Mouse (Mus musculus) small intestine, adult 2 months (tissue): ENCODE data around the gene Csmd2. TPM values are rescaled to one million over a fixed set of nuclear protein-coding genes. Genes with fewer than 3 reads are reported as not detected.

ENCODE experiments used
- H3K27ac ChIP-seq: fragments of 200-500 bp; 2 replicates; pipeline ENCODE4 v1.5.1; 2012; ENCODE audit warnings: low read depth, low read length, control low read depth, inconsistent platforms; ENCODE audit not compliant: insufficient read depth
- H3K27me3 ChIP-seq: fragments of 200-500 bp; 2 replicates; pipeline ENCODE4 v1.6.1; 2012; ENCODE audit warnings: mild to moderate bottlenecking, moderate library complexity, low read length, inconsistent platforms; ENCODE audit not compliant: control insufficient read depth, insufficient read depth
- H3K36me3 ChIP-seq: fragments of 200-500 bp; 2 replicates; pipeline ENCODE4 v1.6.1; 2012; ENCODE audit warnings: mild to moderate bottlenecking, low read length, control low read depth, inconsistent platforms; ENCODE audit not compliant: control insufficient read depth, insufficient read depth
- H3K4me1 ChIP-seq: fragments of 200-500 bp; 2 replicates; pipeline ENCODE4 v1.6.1; 2012; ENCODE audit warnings: low read length, inconsistent platforms, mixed read lengths; ENCODE audit not compliant: control insufficient read depth, insufficient read depth, insufficient read length
- H3K4me3 ChIP-seq: fragments of 200-500 bp; 2 replicates; pipeline ENCODE4 v1.5.1; 2012; ENCODE audit warnings: low read depth, mild to moderate bottlenecking, control low read depth, inconsistent platforms, low read length, moderate library complexity
- CTCF ChIP-seq: fragments of 200-500 bp; IDR thresholded peaks from 2 replicates; pipeline ENCODE4 v1.5.1; 2012; ENCODE audit warnings: low read depth, mild to moderate bottlenecking, control low read depth, inconsistent platforms, low read length, moderate library complexity, mixed read lengths; ENCODE audit not compliant: insufficient replicate concordance, insufficient read length; ENCODE audit errors: extremely low read depth
- POLR2A ChIP-seq: fragments of 200-500 bp; IDR thresholded peaks from 2 replicates; pipeline ENCODE4 v1.6.1; 2012; ENCODE audit warnings: low read depth, mild to moderate bottlenecking, control low read depth, inconsistent platforms, low read length, moderate library complexity
- WGBS: fragments of 180-500 bp; shearing (Covaris S2); methylation state at CpG from one replicate; pipeline ENCODE4 v1.1.7; 2018; 5-methylcytosine and 5-hydroxymethylcytosine counted together
- polyA plus RNA-seq: library from polyadenylated mRNA; depleted of rRNA; stranded (reverse); fragments of >200 nt; gene quantifications from 2 replicates; pipeline ENCODE4 v1.2.3, GENCODE M21; 2012

The Csmd2 gene
- polyA plus RNA-seq, 1 experiment = 0.01 TPM

DNA sequence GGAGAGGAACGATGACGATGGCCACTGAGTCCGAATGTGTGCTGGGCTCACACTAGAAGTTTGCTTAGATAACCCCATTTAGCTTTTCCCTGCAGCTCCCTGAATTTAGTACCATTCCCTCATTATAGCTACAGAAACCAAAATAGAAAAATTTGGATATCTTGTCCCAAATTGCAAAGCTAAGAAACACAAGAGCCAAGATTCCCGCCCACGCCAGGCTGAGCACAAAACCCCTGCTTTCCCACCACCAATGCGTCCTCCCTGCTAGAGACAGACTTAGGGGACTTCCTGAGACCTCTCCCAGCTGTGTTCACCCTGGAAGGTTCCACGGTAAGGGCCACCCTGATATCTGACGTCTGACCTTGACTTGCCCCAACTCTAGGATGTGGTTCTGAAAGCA is 462.5 kb downstream of the Csmd2 start:
- no peak overlapping the region for H3K27ac ChIP-seq
- no peak overlapping the region for H3K4me3 ChIP-seq
- TF ChIP-seq CTCF (no peak), POLR2A (no peak)
- 82% methylated on average over 8 of the region's 8 CpGs for WGBS
- H3K27me3 ChIP-seq = no peaks in the 10 kb centered on the region
- no peaks in the 10 kb centered on the region for H3K36me3 ChIP-seq
- no peaks in the 10 kb centered on the region for H3K4me1 ChIP-seq

DNA sequence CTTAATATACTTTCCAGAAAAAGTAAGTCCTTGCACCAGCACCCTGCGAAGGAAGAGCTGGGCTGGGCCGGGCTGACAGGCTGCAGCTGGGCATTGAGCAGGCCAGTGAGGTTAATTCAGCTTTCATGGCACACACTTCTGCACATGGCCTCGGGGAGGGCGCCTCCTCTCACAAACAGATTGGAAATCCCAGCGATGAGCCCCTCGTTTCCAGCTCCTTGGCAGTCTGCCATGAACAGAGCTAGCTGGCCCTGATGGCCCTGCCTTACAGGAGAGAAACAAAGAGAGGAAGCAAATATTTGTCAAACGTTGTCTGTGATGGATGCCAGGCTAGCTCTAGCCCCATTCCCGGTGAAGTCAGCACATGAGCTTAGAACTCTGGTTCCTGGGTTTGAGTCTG is 463.3 kb downstream of the Csmd2 start:
- H3K4me3 ChIP-seq = no peak overlapping the region
- no peaks in the 10 kb centered on the region for H3K4me1 ChIP-seq
- 30% methylated on average over 8 of the region's 8 CpGs for WGBS
- TF ChIP-seq CTCF (no peak), POLR2A (no peak)
- no peaks in the 10 kb centered on the region for H3K27me3 ChIP-seq
- no peak overlapping the region for H3K27ac ChIP-seq
- H3K36me3 ChIP-seq = no peaks in the 10 kb centered on the region

- Histone ChIP-seq H3K27me3 (no peaks in the 10 kb centered on the region), H3K27ac (no peak overlapping the region), H3K36me3 (no peaks in the 10 kb centered on the region), H3K4me3 (no peak overlapping the region), H3K4me1 (no peaks in the 10 kb centered on the region)
- TF ChIP-seq CTCF (no peak), POLR2A (no peak)
- WGBS = 71% methylated on average over 3 of the region's 3 CpGs
Measured at GRCm38 (mm10) chr4:128451383-128451794, 463.7 kb downstream of the Csmd2 start.

DNA sequence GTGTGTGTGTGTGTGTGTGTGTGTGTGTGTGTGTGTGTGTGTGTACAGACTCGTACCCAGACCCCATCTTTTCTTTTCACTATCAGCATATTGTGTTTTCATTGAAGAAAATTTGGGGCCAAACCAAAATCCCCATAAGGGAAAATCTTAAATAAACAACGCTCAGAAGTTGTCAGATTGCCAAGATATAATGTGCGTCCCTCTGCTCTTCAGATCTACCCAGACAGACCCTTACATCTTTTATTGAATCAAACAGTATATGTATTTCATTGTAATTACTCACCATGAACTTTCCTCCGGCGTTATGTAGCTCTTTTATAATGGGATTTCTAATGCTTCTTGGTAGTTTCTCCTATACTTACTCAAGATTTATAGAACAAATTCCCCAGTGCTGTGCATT is 479.1 kb downstream of the Csmd2 start:
- no peak overlapping the region for H3K4me3 ChIP-seq
- no peaks in the 10 kb centered on the region for H3K36me3 ChIP-seq
- H3K27ac ChIP-seq = no peak overlapping the region
- no peaks in the 10 kb centered on the region for H3K4me1 ChIP-seq
- H3K27me3 ChIP-seq = no peaks in the 10 kb centered on the region
- 76% methylated on average over 5 of the region's 5 CpGs for WGBS
- TF ChIP-seq CTCF (no peak), POLR2A (no peak)

GRCm38 (mm10) chr4:128468040-128468439 is 480.4 kb downstream of the Csmd2 start:
- Histone ChIP-seq H3K4me1 (no peaks in the 10 kb centered on the region), H3K36me3 (no peaks in the 10 kb centered on the region), H3K4me3 (no peak overlapping the region), H3K27me3 (no peaks in the 10 kb centered on the region), H3K27ac (no peak overlapping the region)
- WGBS = 90% methylated on average over 1 of the region's 1 CpGs
- no peak for TF ChIP-seq POLR2A
- TF ChIP-seq CTCF = no peak

- TF ChIP-seq CTCF = no peak
- TF ChIP-seq POLR2A = no peak
- H3K27ac ChIP-seq = no peak overlapping the region
- H3K4me3 ChIP-seq = no peak overlapping the region
- WGBS = 85% methylated on average over 5 of the region's 5 CpGs
- no peaks in the 10 kb centered on the region for H3K4me1 ChIP-seq
- H3K36me3 ChIP-seq = no peaks in the 10 kb centered on the region
- no peaks in the 10 kb centered on the region for H3K27me3 ChIP-seq
Measured at GRCm38 (mm10) chr4:128476249-128476648, 488.6 kb downstream of the Csmd2 start.

GRCm38 (mm10) chr4:128483891-128484290 is 496.2 kb downstream of the Csmd2 start:
- H3K4me3 ChIP-seq = no peak overlapping the region
- H3K36me3 ChIP-seq = no peaks in the 10 kb centered on the region
- 79% methylated on average over 7 of the region's 7 CpGs for WGBS
- TF ChIP-seq CTCF = no peak
- TF ChIP-seq POLR2A = no peak
- H3K27me3 ChIP-seq = no peaks in the 10 kb centered on the region
- H3K4me1 ChIP-seq = no peaks in the 10 kb centered on the region
- no peak overlapping the region for H3K27ac ChIP-seq

DNA sequence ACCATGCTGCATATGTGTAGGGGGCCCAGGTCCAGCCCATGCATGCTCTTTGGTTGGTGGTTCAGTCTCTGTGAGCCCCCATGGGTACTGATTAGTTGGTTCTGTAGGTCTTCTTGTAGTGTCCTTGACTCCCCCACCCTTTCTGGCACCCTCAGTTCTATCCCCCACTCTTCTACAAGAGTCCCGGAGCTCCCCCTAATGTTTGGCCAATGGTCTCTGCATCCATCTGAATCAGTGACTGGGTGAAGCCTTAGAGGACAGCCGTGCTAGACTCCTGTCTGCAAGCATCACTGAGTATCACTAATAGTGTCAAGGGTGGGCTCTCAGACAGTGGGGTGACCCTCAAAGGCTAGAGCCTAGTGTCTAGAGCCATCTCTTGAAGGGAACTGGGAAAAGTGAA is 497.0 kb downstream of the Csmd2 start:
- Histone ChIP-seq H3K27me3 (no peaks in the 10 kb centered on the region), H3K4me1 (no peaks in the 10 kb centered on the region), H3K4me3 (no peak overlapping the region), H3K36me3 (no peaks in the 10 kb centered on the region), H3K27ac (no peak overlapping the region)
- no peak for TF ChIP-seq CTCF
- TF ChIP-seq POLR2A = no peak
- WGBS = 61% methylated on average over 2 of the region's 2 CpGs
